Mouse (Mus musculus): ENCODE measurements around the gene Lenep. TPM values are rescaled to one million over a fixed set of nuclear protein-coding genes. Genes with fewer than 3 reads are reported as not detected.
A peak's percentile ranks its signal among the peaks of the same experiment; 100 is the strongest.

The Lenep gene
- total and polyA plus RNA-seq, 3 experiments: not detected

DNA sequence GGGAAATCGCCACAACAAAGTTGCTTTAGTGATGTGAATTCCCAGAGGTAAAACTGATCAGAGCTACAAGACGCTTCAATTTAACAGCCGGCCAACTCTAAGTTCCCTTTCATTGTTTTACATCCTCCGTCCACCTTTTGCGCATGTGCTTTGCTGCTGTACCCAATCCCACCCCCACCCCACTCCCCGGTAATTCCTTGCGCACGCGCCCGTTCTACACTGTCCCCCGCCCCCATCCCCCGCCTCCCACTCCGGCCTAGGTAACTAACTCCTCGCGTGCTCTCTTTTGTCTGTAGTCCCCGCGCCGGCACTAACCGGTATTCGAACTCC is 15.2 kb upstream of the Lenep start:
- Histone ChIP-seq H3K4me3 (replicated peaks in 1 of 3; ENCODE audit: low read depth in 2 of 3, low read length in 2 of 3, poor library complexity in 1 of 3) (peak overlapping the region; percentile 68 to 76 (median 69)), H3K79me2 (replicated peaks; ENCODE audit: control insufficient read depth, extremely low read depth, insufficient read depth, poor library complexity, severe bottlenecking) (peaks cover 51% of the 10 kb centered on the region), H3K4me2 (ENCODE audit: insufficient read depth, low read depth, poor library complexity, severe bottlenecking) (peak overlapping the region; percentile 61; the same call in 1 of the 2 replicates), H3K27me3 (replicated peaks) (no peaks in the 10 kb centered on the region), H3K9me3 (replicated peaks; ENCODE audit: low read length) (peaks cover 8% of the 10 kb centered on the region), H3K27ac (ENCODE audit: insufficient read depth, low read depth) (peak overlapping the region; percentile 76), H3K36me3 (replicated peaks in 1 of 2; ENCODE audit: control insufficient read depth in 1 of 2, insufficient read depth in 1 of 2, low read length in 1 of 2) (peaks cover 35 to 47% of the 10 kb centered on the region in 2 experiments), H3K9ac (ENCODE audit: insufficient read depth, low read depth) (peak overlapping the region; percentile 90), H3K4me1 (ENCODE audit: control insufficient read depth in 1 of 2, insufficient read depth in 2 of 2) (peaks cover 18 to 47% of the 10 kb centered on the region in 2 experiments)
- dilution Hi-C loops (cut with MboI; ENCODE audit: extremely low pct_ligation_motif_present, extremely low pct_unique_long_range_greater_than_20kb, low sequenced_read_pairs) (no loop called here), in situ Hi-C loops (cut with MboI; ENCODE audit: low pct_ligation_motif_present, low pct_unique_long_range_greater_than_20kb, low sequenced_read_pairs) (no loop called here)
- DNase-seq (ENCODE audit: extremely low read depth): peak; percentile 88
- TF ChIP-seq MYC (IDR thresholded peaks at IDR 0.05; ENCODE audit: low read depth, low read length): no peak
- TF ChIP-seq USF2 (conservative IDR thresholded peaks at IDR 0.05; ENCODE audit: low read depth, low read length): no peak
- TF ChIP-seq POLR2AphosphoS2 (IDR thresholded peaks at IDR 0.05; ENCODE audit: low read depth, low read length): no peak
- peak; percentile 37 for TF ChIP-seq ETS1 (conservative IDR thresholded peaks at IDR 0.05; ENCODE audit: low read depth, low read length)
- TF ChIP-seq POLR2A (IDR thresholded peaks at IDR 0.05; ENCODE audit: low read depth, low read length): no peak
- 0 out of 2 replicates have a peak, but pooled peaks have one; percentile 57 for TF ChIP-seq BHLHE40 (IDR thresholded peaks at IDR 0.05; ENCODE audit: low read depth, low read length)
- TF ChIP-seq PAX5 (IDR thresholded peaks at IDR 0.05; ENCODE audit: low read length): no peak
- peak; percentile 85 for TF ChIP-seq NRF1 (IDR thresholded peaks at IDR 0.05; ENCODE audit: low read depth, low read length)
- 0 out of 2 replicates have a peak, but pooled peaks have one; percentile 45 for TF ChIP-seq RCOR1 (conservative IDR thresholded peaks at IDR 0.05; ENCODE audit: low read depth, low read length)
- peak; percentile 15; the same call in 1 of the 2 replicates for TF ChIP-seq EP300 (IDR thresholded peaks at IDR 0.05; ENCODE audit: low read length)
- peak; percentile 72; the same call in 1 of the 2 replicates for TF ChIP-seq MAZ (IDR thresholded peaks at IDR 0.05; ENCODE audit: low read depth, low read length)
- TF ChIP-seq CHD1 (IDR thresholded peaks at IDR 0.05; ENCODE audit: low read depth, low read length): peak; percentile 37; the same call in 1 of the 2 replicates

DNA sequence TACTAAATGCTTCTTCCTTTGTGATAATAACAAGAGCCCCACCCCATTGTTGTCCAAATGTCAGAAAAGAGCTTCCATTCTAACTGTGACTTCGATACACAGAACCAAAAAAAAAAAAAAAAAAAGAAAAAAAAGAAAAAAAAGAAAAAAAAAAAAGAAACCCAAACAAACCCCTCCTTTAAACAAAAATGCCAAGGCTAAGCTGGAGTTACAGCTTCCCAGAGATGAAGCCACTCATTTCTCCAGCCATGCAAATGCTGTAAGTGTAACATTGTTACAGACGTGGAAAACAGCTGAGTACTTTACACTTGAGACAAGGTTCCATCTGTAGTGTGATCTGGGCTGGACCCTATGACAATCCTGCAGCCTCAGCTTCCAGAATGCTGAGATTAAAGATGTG is 14.5 kb upstream of the Lenep start:
- no peak for DNase-seq (ENCODE audit: extremely low read depth)
- Histone ChIP-seq H3K4me2 (ENCODE audit: insufficient read depth, low read depth, poor library complexity, severe bottlenecking) (peak overlapping the region; percentile 61), H3K79me2 (replicated peaks; ENCODE audit: control insufficient read depth, extremely low read depth, insufficient read depth, poor library complexity, severe bottlenecking) (peaks cover 51% of the 10 kb centered on the region), H3K4me1 (ENCODE audit: control insufficient read depth in 1 of 2, insufficient read depth in 2 of 2) (peaks cover 17 to 43% of the 10 kb centered on the region in 2 experiments), H3K27ac (ENCODE audit: insufficient read depth, low read depth) (peak overlapping the region; percentile 76), H3K27me3 (replicated peaks) (no peaks in the 10 kb centered on the region), H3K9ac (ENCODE audit: insufficient read depth, low read depth) (peak overlapping the region; percentile 90), H3K9me3 (replicated peaks; ENCODE audit: low read length) (peaks cover 8% of the 10 kb centered on the region), H3K4me3 (replicated peaks in 1 of 3; ENCODE audit: low read depth in 2 of 3, low read length in 2 of 3, poor library complexity in 1 of 3) (peak overlapping the region; percentile 68 to 76 (median 69)), H3K36me3 (replicated peaks in 1 of 2; ENCODE audit: control insufficient read depth in 1 of 2, insufficient read depth in 1 of 2, low read length in 1 of 2) (peaks cover 31 to 42% of the 10 kb centered on the region in 2 experiments)
- dilution Hi-C loops (cut with MboI; ENCODE audit: extremely low pct_ligation_motif_present, extremely low pct_unique_long_range_greater_than_20kb, low sequenced_read_pairs) (no loop called here), in situ Hi-C loops (cut with MboI; ENCODE audit: low pct_ligation_motif_present, low pct_unique_long_range_greater_than_20kb, low sequenced_read_pairs) (no loop called here)
- TF ChIP-seq BHLHE40 (IDR thresholded peaks at IDR 0.05; ENCODE audit: low read depth, low read length) (no peak), PAX5 (IDR thresholded peaks at IDR 0.05; ENCODE audit: low read length) (no peak), MEF2A (IDR thresholded peaks at IDR 0.05; ENCODE audit: borderline replicate concordance, low read depth, low read length) (no peak), ZNF384 (IDR thresholded peaks at IDR 0.05; ENCODE audit: low read depth, low read length) (no peak), IRF4 (IDR thresholded peaks at IDR 0.05; ENCODE audit: low read depth, low read length) (no peak), ZKSCAN1 (IDR thresholded peaks at IDR 0.05; ENCODE audit: borderline replicate concordance, low read depth, low read length) (no peak), TCF12 (IDR thresholded peaks at IDR 0.05; ENCODE audit: low read depth, low read length) (no peak), ETS1 (conservative IDR thresholded peaks at IDR 0.05; ENCODE audit: low read depth, low read length) (no peak), SMC3 (IDR thresholded peaks at IDR 0.05; ENCODE audit: low read depth, low read length) (no peak), RAD21 (IDR thresholded peaks at IDR 0.05; ENCODE audit: low read depth, low read length) (no peak), UBTF (IDR thresholded peaks at IDR 0.05; ENCODE audit: low read depth, low read length) (no peak), E2F4 (IDR thresholded peaks at IDR 0.05; ENCODE audit: insufficient replicate concordance, low read depth, low read length) (no peak), EP300 (IDR thresholded peaks at IDR 0.05; ENCODE audit: low read length) (no peak), USF2 (conservative IDR thresholded peaks at IDR 0.05; ENCODE audit: low read depth, low read length) (no peak)
